Mouse (Mus musculus) limb, embryonic 12.5 days (tissue): ENCODE results near the gene Smurf2. TPM values are rescaled to one million over a fixed set of nuclear protein-coding genes. Genes with fewer than 3 reads are reported as not detected.
A peak's percentile ranks its signal among the peaks of the same experiment; 100 is the strongest.

ENCODE experiments used
- ATAC-seq: fragments of 200-750 bp; cut with Nextera tagmentation; 2 replicates; pipeline ENCODE4 v1.8.0; 2017; ENCODE audit warnings: low read depth, moderate TSS enrichment; ENCODE audit not compliant: insufficient number of reproducible peaks, insufficient read depth, low FRiP score, low TSS enrichment
- H3K27ac ChIP-seq: fragments of 300-500 bp; sonication (generic); 2 replicates; pipeline ENCODE4 v1.5.1; 2016; ENCODE audit warnings: mild to moderate bottlenecking, moderate library complexity
- H3K27me3 ChIP-seq: fragments of 300-500 bp; sonication (generic); 2 replicates; pipeline ENCODE4 v1.6.1; 2016; ENCODE audit warnings: mild to moderate bottlenecking, moderate library complexity
- H3K36me3 ChIP-seq: fragments of 300-500 bp; sonication (generic); 2 replicates; pipeline ENCODE4 v1.6.1; 2016; ENCODE audit warnings: mild to moderate bottlenecking, moderate library complexity
- H3K4me1 ChIP-seq: fragments of 300-500 bp; sonication (generic); replicated peaks from 2 replicates; pipeline ENCODE4 v1.6.1; 2016
- H3K4me2 ChIP-seq: fragments of 300-500 bp; sonication (generic); 2 replicates; pipeline ENCODE4 v1.6.1; 2016; ENCODE audit warnings: mild to moderate bottlenecking, moderate library complexity
- H3K4me3 ChIP-seq: fragments of 300-500 bp; sonication (generic); replicated peaks from 2 replicates; pipeline ENCODE4 v1.5.1; 2016; ENCODE audit warnings: mild to moderate bottlenecking
- H3K9ac ChIP-seq: fragments of 300-500 bp; sonication (generic); replicated peaks from 2 replicates; pipeline ENCODE4 v1.6.1; 2016; ENCODE audit warnings: mild to moderate bottlenecking, moderate library complexity
- H3K9me3 ChIP-seq: fragments of 300-500 bp; sonication (generic); 2 replicates; pipeline ENCODE4 v1.6.1; 2016; ENCODE audit warnings: mild to moderate bottlenecking, moderate library complexity
- WGBS: fragments of 180-500 bp; shearing (Covaris S2); methylation state at CpG from one replicate; pipeline ENCODE4 v1.1.7; 2016; 5-methylcytosine and 5-hydroxymethylcytosine counted together
- polyA plus RNA-seq: library from polyadenylated mRNA; unstranded; fragments of >200 nt; fragmentation: Nextera tagmentation; extraction: Ambion mirVana; gene quantifications from 2 replicates; pipeline ENCODE4 v1.2.1, GENCODE M21; 2016

Gene Smurf2
- polyA plus RNA-seq, 1 experiment from 2014 or later: 16.1 TPM

DNA sequence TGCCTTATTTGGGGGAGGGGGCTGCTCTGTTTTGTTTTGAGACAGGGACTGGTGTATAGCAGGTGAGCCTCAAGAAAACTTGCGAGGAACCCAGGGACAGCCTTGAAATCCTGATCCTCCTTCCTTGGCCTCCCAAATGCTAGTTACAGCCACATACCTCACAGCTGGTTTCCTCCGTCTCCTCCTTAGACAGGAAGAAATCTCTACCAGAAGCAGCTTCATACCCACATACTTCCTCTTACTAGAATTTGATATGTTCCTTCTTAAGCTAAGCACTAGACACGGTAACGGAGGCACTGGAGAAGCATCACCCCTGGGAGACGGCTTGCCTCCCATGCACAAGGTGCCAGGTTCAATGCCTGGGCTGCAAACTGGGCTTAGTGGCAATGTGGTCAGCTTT, 16.8 kb upstream of the Smurf2 start:
- H3K36me3 ChIP-seq: no peaks in the 10 kb centered on the region
- no peaks in the 10 kb centered on the region for H3K4me1 ChIP-seq
- no peak for ATAC-seq
- H3K27ac ChIP-seq: no peak overlapping the region
- 83% methylated on average over 5 of the region's 5 CpGs for WGBS
- no peak overlapping the region for H3K4me3 ChIP-seq
- no peak overlapping the region for H3K9ac ChIP-seq
- H3K4me2 ChIP-seq: no peak overlapping the region
- H3K27me3 ChIP-seq: no peaks in the 10 kb centered on the region
- no peaks in the 10 kb centered on the region for H3K9me3 ChIP-seq

DNA sequence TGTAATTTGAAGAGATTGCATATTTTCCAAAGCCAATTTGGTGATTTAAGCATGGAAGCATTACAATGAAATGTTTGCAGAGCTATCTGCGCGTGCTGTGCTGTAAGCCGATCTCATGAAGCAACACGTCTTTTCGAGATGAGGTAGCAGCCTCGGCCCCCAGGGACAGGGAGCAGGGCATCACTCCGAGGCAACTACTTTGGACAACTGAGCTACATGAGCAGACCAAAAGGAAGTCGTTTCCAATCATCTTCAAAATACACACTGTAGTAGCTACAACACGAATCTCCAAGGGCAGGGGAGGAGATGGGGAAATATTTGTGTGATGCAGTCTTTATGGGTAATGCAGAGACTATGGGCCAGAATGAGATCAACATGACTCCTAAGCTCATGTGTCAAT, 9.9 kb upstream of the Smurf2 start:
- ATAC-seq: no peak
- WGBS: 81% methylated on average over 9 of the region's 9 CpGs

DNA sequence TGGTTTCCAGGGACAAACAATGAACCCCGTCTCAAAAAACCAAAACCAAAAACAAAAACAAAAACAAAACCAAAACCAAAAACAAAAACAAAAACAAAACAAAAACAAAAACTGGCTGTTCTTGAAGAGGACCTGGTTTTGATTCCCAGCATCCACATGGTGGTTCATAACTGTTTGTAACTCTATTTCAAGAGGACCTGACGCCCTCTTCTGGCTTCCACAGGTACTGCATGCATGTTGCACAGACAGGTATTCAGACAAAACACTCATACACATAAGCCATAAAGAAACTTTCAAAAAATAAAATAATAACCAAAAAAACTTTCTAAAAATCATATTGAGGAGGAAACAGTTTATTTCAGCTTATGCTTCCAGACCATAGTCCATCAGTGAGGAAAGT, 8.4 kb upstream of the Smurf2 start:
- 0 out of 2 replicates have a peak, but pooled peaks cover 5% of the 10 kb centered on the region for H3K9me3 ChIP-seq
- H3K4me2 ChIP-seq: no peak overlapping the region
- no peaks in the 10 kb centered on the region for H3K27me3 ChIP-seq
- H3K4me1 ChIP-seq: no peaks in the 10 kb centered on the region
- H3K4me3 ChIP-seq: no peak overlapping the region
- no peak for ATAC-seq
- no peaks in the 10 kb centered on the region for H3K36me3 ChIP-seq
- H3K27ac ChIP-seq: no peak overlapping the region
- WGBS: 58% methylated on average over 2 of the region's 2 CpGs
- H3K9ac ChIP-seq: no peak overlapping the region

More for the DNA sequence above, 9.9 kb upstream of the Smurf2 start:
- no peak overlapping the region for H3K9ac ChIP-seq
- no peak overlapping the region for H3K27ac ChIP-seq
- 0 out of 2 replicates have a peak, but pooled peaks cover 5% of the 10 kb centered on the region for H3K9me3 ChIP-seq
- no peaks in the 10 kb centered on the region for H3K27me3 ChIP-seq
- H3K36me3 ChIP-seq: no peaks in the 10 kb centered on the region
- no peak overlapping the region for H3K4me2 ChIP-seq
- no peaks in the 10 kb centered on the region for H3K4me1 ChIP-seq
- H3K4me3 ChIP-seq: no peak overlapping the region

DNA sequence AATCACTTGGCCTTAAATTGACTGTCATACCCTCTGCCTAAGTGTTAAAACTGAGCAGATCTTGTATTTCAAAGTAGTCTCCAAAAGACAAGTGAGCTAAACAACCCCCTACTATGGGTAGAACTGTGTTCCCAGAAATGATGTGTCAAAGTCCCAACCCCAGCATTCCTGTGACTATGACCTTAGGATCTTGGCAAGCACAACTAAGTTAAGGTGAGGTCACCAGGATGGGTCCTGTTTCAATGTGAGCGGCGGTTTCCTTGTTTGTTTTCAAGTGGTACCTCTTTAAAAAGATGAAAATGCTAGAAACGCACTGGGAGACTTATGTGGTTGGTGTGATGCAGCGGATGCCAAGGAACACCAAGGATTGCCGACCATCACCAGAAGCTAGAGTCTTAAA, 7.4 kb upstream of the Smurf2 start:
- no peaks in the 10 kb centered on the region for H3K36me3 ChIP-seq
- H3K27ac ChIP-seq: no peak overlapping the region
- no peak for ATAC-seq
- H3K9ac ChIP-seq: no peak overlapping the region
- no peaks in the 10 kb centered on the region for H3K27me3 ChIP-seq
- 94% methylated on average over 5 of the region's 5 CpGs for WGBS
- 0 out of 2 replicates have a peak, but pooled peaks cover 5% of the 10 kb centered on the region for H3K9me3 ChIP-seq
- no peaks in the 10 kb centered on the region for H3K4me1 ChIP-seq
- H3K4me3 ChIP-seq: no peak overlapping the region
- H3K4me2 ChIP-seq: no peak overlapping the region

DNA sequence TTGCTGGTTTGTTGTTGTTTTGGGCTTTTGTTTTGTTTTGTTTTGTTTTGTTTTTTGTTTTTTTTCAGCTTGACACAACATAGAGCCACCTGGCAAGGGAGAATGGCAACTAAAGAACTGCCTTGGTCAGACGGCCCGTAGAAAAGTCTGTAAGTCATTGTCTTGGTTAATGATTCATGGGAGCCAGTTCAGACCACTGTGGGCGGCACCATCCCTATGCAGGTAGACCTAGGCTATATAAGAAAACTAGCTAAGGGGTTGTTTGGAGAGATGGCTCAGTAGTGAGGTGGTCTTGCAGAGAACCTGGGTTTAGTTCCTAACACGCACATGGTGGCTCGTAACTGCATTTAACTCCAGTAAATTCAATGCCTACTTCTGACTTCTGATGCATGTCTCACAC, 6.7 kb upstream of the Smurf2 start:
- Histone ChIP-seq H3K9ac (no peak overlapping the region), H3K27me3 (no peaks in the 10 kb centered on the region), H3K36me3 (no peaks in the 10 kb centered on the region), H3K4me1 (no peaks in the 10 kb centered on the region), H3K4me2 (no peak overlapping the region), H3K27ac (no peak overlapping the region), H3K9me3 (0 out of 2 replicates have a peak, but pooled peaks cover 5% of the 10 kb centered on the region), H3K4me3 (no peak overlapping the region)
- ATAC-seq: no peak
- WGBS: 91% methylated on average over 5 of the region's 5 CpGs

DNA sequence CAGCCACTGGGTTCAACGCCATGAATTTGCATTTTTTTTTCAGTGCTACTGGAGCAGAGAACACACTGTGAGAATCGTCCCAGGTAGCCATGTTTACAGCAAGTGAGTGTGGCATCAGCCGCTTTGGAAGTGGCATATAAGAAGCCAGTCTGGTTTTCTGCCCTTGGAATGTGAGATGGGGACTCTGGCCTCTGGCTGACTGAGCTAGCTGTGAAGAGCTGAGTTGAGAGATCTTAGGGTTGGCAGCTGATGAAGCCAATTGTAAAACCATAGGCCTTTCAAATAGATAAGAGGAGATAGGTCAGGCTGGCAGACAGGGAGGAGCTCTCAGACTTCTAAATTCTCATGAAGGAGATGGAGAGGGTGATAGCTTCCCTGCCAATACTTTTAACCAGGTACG, 6.2 kb upstream of the Smurf2 start:
- H3K4me1 ChIP-seq: no peaks in the 10 kb centered on the region
- no peaks in the 10 kb centered on the region for H3K27me3 ChIP-seq
- H3K4me2 ChIP-seq: no peak overlapping the region
- no peaks in the 10 kb centered on the region for H3K36me3 ChIP-seq
- no peak overlapping the region for H3K4me3 ChIP-seq
- ATAC-seq: no peak
- H3K27ac ChIP-seq: no peak overlapping the region
- no peak overlapping the region for H3K9ac ChIP-seq
- WGBS: 78% methylated on average over 4 of the region's 4 CpGs
- 0 out of 2 replicates have a peak, but pooled peaks cover 5% of the 10 kb centered on the region for H3K9me3 ChIP-seq

DNA sequence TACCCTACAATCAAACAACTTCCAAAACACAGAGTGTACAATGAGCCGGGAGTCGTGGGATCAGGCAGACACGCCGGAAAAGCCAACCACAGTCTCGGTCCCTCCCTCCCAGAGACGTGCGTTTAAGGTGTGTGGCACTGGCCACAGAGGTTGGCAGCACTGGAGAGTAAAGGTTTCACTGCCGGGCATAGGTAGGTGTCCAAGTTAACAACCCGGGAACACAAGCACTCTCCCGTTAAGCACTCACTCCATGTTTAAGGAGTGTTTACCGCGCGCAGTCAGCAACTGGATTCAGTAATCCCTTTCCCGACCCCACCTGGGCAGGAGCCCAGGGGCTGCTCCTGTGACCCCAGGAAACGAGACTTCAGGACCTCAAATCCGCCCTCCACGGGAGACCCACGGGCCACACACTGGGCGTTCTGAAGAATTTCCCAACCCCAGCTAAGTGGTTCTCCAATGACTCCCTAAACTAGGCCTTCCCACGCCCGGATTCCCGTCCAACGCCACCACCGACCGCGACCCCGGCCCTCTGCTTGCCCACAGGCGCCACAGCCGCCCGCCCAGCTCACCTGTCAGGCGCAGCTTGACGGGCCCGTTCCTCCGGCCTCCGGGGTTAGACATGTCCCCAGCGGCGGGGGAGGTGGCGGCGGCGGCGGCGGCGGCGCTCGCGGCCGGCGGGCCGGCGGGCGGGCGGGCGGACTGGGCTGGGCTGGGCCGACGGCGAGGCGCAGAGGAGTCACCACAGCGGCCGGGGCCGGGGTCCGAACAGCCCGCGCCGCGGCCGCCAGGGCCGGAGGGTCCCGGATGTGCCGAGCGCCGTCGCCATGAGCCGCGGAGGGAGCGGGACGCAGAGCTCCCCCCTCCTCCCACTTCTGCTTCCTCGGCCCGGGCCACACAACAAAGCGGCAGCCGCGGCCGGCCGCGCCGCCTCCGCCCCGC, 634 bp downstream of the Smurf2 start:
- ATAC-seq: peak; percentile 69

DNA sequence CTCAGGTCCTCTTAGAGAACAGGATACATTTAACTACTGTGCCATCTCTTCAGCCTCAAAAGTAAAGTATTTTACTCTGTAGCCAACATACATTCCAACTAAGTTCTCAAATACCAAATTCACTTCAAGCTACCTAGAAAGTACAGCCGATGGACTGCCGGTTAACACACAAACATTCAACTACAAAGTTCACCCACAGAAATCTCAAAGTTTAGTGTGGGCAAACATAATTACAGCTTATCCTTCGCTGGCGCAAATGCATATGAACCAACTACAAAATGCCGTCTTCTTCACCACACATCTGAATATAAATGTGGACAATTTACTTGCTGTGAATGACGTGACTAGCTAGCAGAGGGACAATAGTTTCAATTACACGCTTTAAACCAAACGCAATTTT, 1.6 kb downstream of the Smurf2 start:
- H3K4me1 ChIP-seq: peaks cover 27% of the 10 kb centered on the region
- H3K27ac ChIP-seq: no peak overlapping the region
- no peaks in the 10 kb centered on the region for H3K36me3 ChIP-seq
- peak overlapping the region; percentile 78 for H3K4me2 ChIP-seq
- WGBS: 32% methylated on average over 8 of the region's 8 CpGs
- H3K9me3 ChIP-seq: no peaks in the 10 kb centered on the region
- peak overlapping the region; percentile 93 for H3K4me3 ChIP-seq
- ATAC-seq: no peak
- H3K27me3 ChIP-seq: no peaks in the 10 kb centered on the region
- H3K9ac ChIP-seq: peak overlapping the region; percentile 96

More for the DNA sequence above, 634 bp downstream of the Smurf2 start:
- Histone ChIP-seq H3K4me2 (peak overlapping the region; percentile 78), H3K27me3 (no peaks in the 10 kb centered on the region), H3K27ac (peak overlapping the region; percentile 96), H3K9ac (peak overlapping the region; percentile 96), H3K4me3 (peak overlapping the region; percentile 93), H3K36me3 (no peaks in the 10 kb centered on the region), H3K9me3 (no peaks in the 10 kb centered on the region), H3K4me1 (peaks cover 27% of the 10 kb centered on the region)
- under 1% methylated on average over 69 of the region's 87 CpGs for WGBS

DNA sequence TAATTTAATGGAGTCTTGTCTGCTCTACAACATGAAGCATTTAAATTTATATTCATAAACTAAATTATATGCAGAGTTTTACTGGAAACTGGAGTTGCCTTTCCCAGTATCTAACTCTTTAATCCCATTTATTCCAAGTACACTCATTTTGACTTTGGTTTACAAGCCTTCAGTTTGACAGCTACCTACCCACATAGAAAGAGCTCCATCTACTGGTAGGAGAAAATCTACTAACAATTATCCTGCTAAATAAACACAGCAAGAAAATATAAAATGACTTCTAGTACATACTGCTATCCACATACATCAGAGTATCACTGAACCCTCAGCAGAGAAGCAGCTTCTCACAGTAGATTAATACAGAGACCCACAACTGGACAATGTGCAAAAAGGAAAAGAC, 9.3 kb downstream of the Smurf2 start:
- Histone ChIP-seq H3K4me1 (no peaks in the 10 kb centered on the region), H3K27me3 (no peaks in the 10 kb centered on the region), H3K36me3 (no peaks in the 10 kb centered on the region), H3K4me2 (no peak overlapping the region), H3K4me3 (no peak overlapping the region), H3K27ac (no peak overlapping the region), H3K9me3 (no peaks in the 10 kb centered on the region), H3K9ac (no peak overlapping the region)
- no peak for ATAC-seq

DNA sequence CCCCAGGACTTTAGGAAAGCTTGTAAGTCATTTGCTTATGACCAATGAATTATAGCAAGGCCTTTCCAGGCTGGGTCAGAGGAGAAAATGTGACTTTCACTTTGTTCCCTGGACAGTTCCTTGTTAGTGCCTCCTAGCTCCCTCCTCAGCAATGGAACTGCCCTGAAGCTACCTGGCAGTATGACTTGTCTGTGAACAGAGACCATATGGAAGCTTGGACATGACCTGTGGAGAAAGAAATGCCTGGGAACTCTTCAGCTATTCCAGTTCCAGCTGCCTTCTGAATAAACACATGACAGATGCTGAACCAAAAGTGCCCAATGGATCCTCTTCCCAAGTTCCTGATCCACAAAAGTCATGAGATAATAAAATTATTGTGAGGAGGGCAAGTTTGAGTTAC, 12.5 kb downstream of the Smurf2 start:
- no peaks in the 10 kb centered on the region for H3K27me3 ChIP-seq
- H3K9ac ChIP-seq: no peak overlapping the region

DNA sequence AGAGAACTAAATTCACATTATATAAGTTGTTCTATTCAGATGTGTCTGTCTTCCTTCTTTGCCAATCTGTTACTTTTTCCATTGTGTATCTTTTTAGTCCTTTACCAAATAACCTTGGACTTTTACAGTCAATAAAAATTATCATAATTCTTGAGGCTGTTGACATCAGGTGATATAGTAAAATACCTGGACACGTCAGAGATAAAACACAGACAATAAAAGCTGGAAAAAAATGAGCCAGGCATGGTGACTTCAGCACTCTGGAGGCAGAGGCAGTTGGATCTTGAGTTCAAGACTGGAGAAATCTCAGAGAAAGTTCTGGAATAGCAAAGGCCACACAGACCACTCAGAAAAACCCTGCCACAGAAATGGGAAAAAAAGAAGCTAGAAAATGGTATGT, 13.3 kb downstream of the Smurf2 start:
- 68% methylated on average over 1 of the region's 1 CpGs for WGBS
- Histone ChIP-seq H3K9me3 (no peaks in the 10 kb centered on the region), H3K4me2 (no peak overlapping the region), H3K4me3 (no peak overlapping the region), H3K9ac (no peak overlapping the region), H3K27ac (no peak overlapping the region), H3K36me3 (peaks cover 5% of the 10 kb centered on the region; the same call in 1 of the 2 replicates), H3K4me1 (no peaks in the 10 kb centered on the region), H3K27me3 (no peaks in the 10 kb centered on the region)
- no peak for ATAC-seq

More for the DNA sequence above, 12.5 kb downstream of the Smurf2 start:
- Histone ChIP-seq H3K4me1 (no peaks in the 10 kb centered on the region), H3K9me3 (no peaks in the 10 kb centered on the region), H3K4me2 (no peak overlapping the region), H3K4me3 (no peak overlapping the region), H3K36me3 (peaks cover 5% of the 10 kb centered on the region; the same call in 1 of the 2 replicates), H3K27ac (no peak overlapping the region)
- ATAC-seq: no peak
